Mouse (Mus musculus) MEL (cell line): ENCODE measurements around the gene Tfpt.
A peak's percentile ranks its signal among the peaks of the same experiment; 100 is the strongest.

Experiments used
- POLR2A ChIP-seq, 2 experiments: IDR thresholded peaks; 2 replicates each; pipeline ENCODE4 v1.6.1; 2011 to 2012; ENCODE audit warnings: low read length in 2 of 2, mild to moderate bottlenecking in 2 of 2, control low read depth in 1 of 2, improper control_type of control experiment in 1 of 2, low read depth in 1 of 2, moderate library complexity in 1 of 2; ENCODE audit not compliant: control insufficient read depth in 1 of 2, insufficient read depth in 1 of 2, poor library complexity in 1 of 2
- TBP ChIP-seq: IDR thresholded peaks from 2 replicates; pipeline ENCODE4 v1.8.0; 2011; ENCODE audit warnings: low read depth, low read length, improper control_type of control experiment
- USF1 ChIP-seq: IDR thresholded peaks from 2 replicates; pipeline ENCODE4 v1.6.1; 2014; ENCODE audit warnings: low read depth, mild to moderate bottlenecking, inconsistent platforms, low read length, improper control_type of control experiment, moderate library complexity

GRCm38 (mm10) chr7:3646188-3646587 is 16.5 kb upstream of the Tfpt start:
- TF ChIP-seq TBP (0 out of 2 replicates have a peak, but pooled peaks have one; percentile 15), POLR2A (IDR thresholded peaks at IDR 0.05; ENCODE audit: control insufficient read depth in 1 of 2, insufficient read depth in 1 of 2, low read depth in 1 of 2, low read length in 2 of 2, poor library complexity in 1 of 2) (no peak), USF1 (no peak)
